Mouse (Mus musculus) heart, adult 2 months (tissue): ENCODE measurements at regions not wholly inside any gene's neighbourhood (a gene's known extent, or its start where the extent isn't known, plus 50 kb on each side); places are given as distances from the start of the nearest gene placed in this dataset.

Experiments used
- CTCF ChIP-seq: fragments of 200-600 bp; IDR thresholded peaks from 2 replicates; pipeline ENCODE4 v1.8.1; 2022; ENCODE audit warnings: antibody characterized with exemption, mild to moderate bottlenecking, moderate library complexity
- EP300 ChIP-seq: fragments of 200-500 bp; IDR thresholded peaks from 2 replicates; pipeline ENCODE4 v1.6.1; 2011; ENCODE audit warnings: low read depth, low read length, control low read depth; ENCODE audit not compliant: insufficient read depth
- POLR2A ChIP-seq: fragments of 200-500 bp; IDR thresholded peaks from 2 replicates; pipeline ENCODE4 v1.6.1; 2011; ENCODE audit warnings: mild to moderate bottlenecking, low read depth, low read length, control low read depth; ENCODE audit not compliant: insufficient read depth

DNA sequence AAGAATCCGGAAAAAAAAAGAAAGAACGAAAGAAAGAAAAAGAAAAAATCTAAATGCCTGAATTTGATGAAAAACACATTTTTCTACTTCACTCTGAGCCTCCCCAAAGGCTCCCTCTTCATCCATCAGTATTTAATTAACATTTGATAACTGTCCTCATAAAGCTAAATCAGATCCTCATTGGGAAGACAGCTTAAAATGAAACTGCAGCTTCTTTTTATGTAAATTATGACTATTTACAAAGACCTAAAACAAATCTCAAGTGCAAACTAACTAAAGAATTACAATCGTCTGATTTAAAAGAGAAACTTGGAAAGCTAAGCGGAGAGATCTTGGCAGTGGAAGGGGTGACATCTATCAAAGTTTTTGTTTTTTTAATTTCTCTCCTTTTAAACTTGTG is 481.4 kb upstream of the Intu start:
- no peak for TF ChIP-seq POLR2A
- TF ChIP-seq CTCF: no peak
- no peak for TF ChIP-seq EP300
